Mouse (Mus musculus) embryonic facial prominence, embryonic 15.5 days (tissue): Measurements from ENCODE around the gene Slc6a21. TPM values are rescaled to one million over a fixed set of nuclear protein-coding genes. Genes with fewer than 3 reads are reported as not detected.

Experiments
- ATAC-seq: fragments of 200-750 bp; cut with Nextera tagmentation; 2 replicates; pipeline ENCODE4 v1.8.0; 2017; ENCODE audit warnings: low read depth, moderate TSS enrichment; ENCODE audit not compliant: insufficient number of reproducible peaks, low FRiP score, low TSS enrichment
- H3K27ac ChIP-seq: fragments of 300-500 bp; sonication (generic); replicated peaks from 2 replicates; pipeline ENCODE4 v1.5.1; 2015; ENCODE audit warnings: mild to moderate bottlenecking, inconsistent platforms
- H3K27me3 ChIP-seq: fragments of 300-500 bp; sonication (generic); 2 replicates; pipeline ENCODE4 v1.6.1; 2015; ENCODE audit warnings: inconsistent platforms
- H3K36me3 ChIP-seq: fragments of 300-500 bp; sonication (generic); 2 replicates; pipeline ENCODE4 v1.6.1; 2015; ENCODE audit warnings: mild to moderate bottlenecking, inconsistent platforms
- H3K4me1 ChIP-seq: fragments of 300-500 bp; sonication (generic); 2 replicates; pipeline ENCODE4 v1.6.1; 2015; ENCODE audit warnings: inconsistent platforms
- H3K4me2 ChIP-seq: fragments of 300-500 bp; sonication (generic); replicated peaks from 2 replicates; pipeline ENCODE4 v1.6.1; 2015; ENCODE audit warnings: mild to moderate bottlenecking, inconsistent platforms
- H3K4me3 ChIP-seq: fragments of 300-500 bp; sonication (generic); replicated peaks from 2 replicates; pipeline ENCODE4 v1.5.1; 2015; ENCODE audit warnings: mild to moderate bottlenecking, inconsistent platforms
- H3K9ac ChIP-seq: fragments of 300-500 bp; sonication (generic); 2 replicates; pipeline ENCODE4 v1.6.1; 2015; ENCODE audit warnings: inconsistent platforms
- H3K9me3 ChIP-seq: fragments of 300-500 bp; sonication (generic); replicated peaks from 2 replicates; pipeline ENCODE4 v1.6.1; 2016; ENCODE audit warnings: inconsistent platforms
- WGBS: fragments of 180-500 bp; shearing (Covaris S2); methylation state at CpG from one replicate; pipeline ENCODE4 v1.1.7; 2015; 5-methylcytosine and 5-hydroxymethylcytosine counted together
- polyA plus RNA-seq: library from polyadenylated mRNA; unstranded; fragments of >200 nt; fragmentation: Nextera tagmentation; extraction: Ambion mirVana; gene quantifications from 2 replicates; pipeline ENCODE4 v1.2.1, GENCODE M21; 2015

Gene Slc6a21
- polyA plus RNA-seq, 1 experiment from 2014 or later = not detected

- Histone ChIP-seq H3K9me3 (no peaks in the 10 kb centered on the region), H3K4me3 (peak overlapping the region; percentile 53), H3K27me3 (no peaks in the 10 kb centered on the region), H3K4me2 (peak overlapping the region; percentile 89), H3K27ac (peak overlapping the region; percentile 69), H3K9ac (no peak overlapping the region), H3K36me3 (no peaks in the 10 kb centered on the region), H3K4me1 (peaks cover 58% of the 10 kb centered on the region)
- ATAC-seq = 0 out of 2 replicates have a peak, but pooled peaks have one; percentile 15
- WGBS = 4% methylated on average over 14 of the region's 14 CpGs
These were observed 61.0 kb downstream of the Slc6a21 start for GRCm38 (mm10) chr7:45338161-45338911.

Other genes with a start within 250 kb of the Slc6a21 start
- 11.9 and 12.1 TPM in 2 replicates for gene Prr12, start 224.6 kb upstream of the Slc6a21 start, polyA plus RNA-seq
- 68.5 and 73.6 TPM in 2 replicates for gene Nosip, start 215.1 kb upstream of the Slc6a21 start, polyA plus RNA-seq
- 26.0 and 26.9 TPM in 2 replicates for gene Prrg2, start 214.8 kb upstream of the Slc6a21 start, polyA plus RNA-seq
- 520 and 531 TPM in 2 replicates for gene Rcn3, start 185.3 kb upstream of the Slc6a21 start, polyA plus RNA-seq
- 126 and 135 TPM in 2 replicates for gene Fcgrt, start 173.7 kb upstream of the Slc6a21 start, polyA plus RNA-seq
- gene Rps11, start 153.1 kb upstream of the Slc6a21 start, polyA plus RNA-seq = 1,509 and 1,523 TPM in 2 replicates
- gene Rpl13a, start 148.8 kb upstream of the Slc6a21 start, polyA plus RNA-seq = 1,369 and 1,440 TPM in 2 replicates
- 0.12 and 0.37 TPM in 2 replicates for gene Gm45713, start 141.3 kb upstream of the Slc6a21 start, polyA plus RNA-seq
- gene Flt3l, start 141.1 kb upstream of the Slc6a21 start, polyA plus RNA-seq = 2.6 and 3.4 TPM in 2 replicates
- gene Pih1d1, start 123.2 kb upstream of the Slc6a21 start, polyA plus RNA-seq = 81.2 and 87.5 TPM in 2 replicates
- gene Aldh16a1, start 122.9 kb upstream of the Slc6a21 start, polyA plus RNA-seq = 43.7 and 47.1 TPM in 2 replicates
- 0.33 and 0.39 TPM in 2 replicates for gene Slc17a7, start 113.6 kb upstream of the Slc6a21 start, polyA plus RNA-seq
- 5.5 and 13.4 TPM in 2 replicates for gene Gfy, start 97.9 kb upstream of the Slc6a21 start, polyA plus RNA-seq
- not detected in 2 replicates for gene Pth2, start 96.5 kb upstream of the Slc6a21 start, polyA plus RNA-seq
- gene Ccdc155, start 72.6 kb upstream of the Slc6a21 start, polyA plus RNA-seq = 1.00 and 1.1 TPM in 2 replicates
- gene Dkkl1, start 65.4 kb upstream of the Slc6a21 start, polyA plus RNA-seq = 30.7 and 38.5 TPM in 2 replicates
- gene Tead2, start 61.8 kb upstream of the Slc6a21 start, polyA plus RNA-seq = 141 and 148 TPM in 2 replicates
- 4.8 and 4.9 TPM in 2 replicates for gene Cd37, start 38.4 kb upstream of the Slc6a21 start, polyA plus RNA-seq
- gene Slc6a16, start 36.4 kb upstream of the Slc6a21 start, polyA plus RNA-seq = 0.13 and 0.27 TPM in 2 replicates
- gene Trpm4, start 56.3 kb downstream of the Slc6a21 start, polyA plus RNA-seq = 21.9 and 23.9 TPM in 2 replicates
- 8.7 and 10.6 TPM in 2 replicates for gene Hrc, start 57.8 kb downstream of the Slc6a21 start, polyA plus RNA-seq
- gene Ppfia3, start 89.5 kb downstream of the Slc6a21 start, polyA plus RNA-seq = 8.5 and 10.1 TPM in 2 replicates
- 3.8 and 4.0 TPM in 2 replicates for gene Lin7b, start 93.1 kb downstream of the Slc6a21 start, polyA plus RNA-seq
- 212 and 214 TPM in 2 replicates for gene Snrnp70, start 118.2 kb downstream of the Slc6a21 start, polyA plus RNA-seq
- 0.22 and 0.36 TPM in 2 replicates for gene Kcna7, start 128.1 kb downstream of the Slc6a21 start, polyA plus RNA-seq
- gene Ntf5, start 136.2 kb downstream of the Slc6a21 start, polyA plus RNA-seq = 3.7 and 4.9 TPM in 2 replicates
- gene Lhb, start 143.3 kb downstream of the Slc6a21 start, polyA plus RNA-seq = 2.0 and 4.8 TPM in 2 replicates
- 40.6 and 42.0 TPM in 2 replicates for gene Gys1, start 157.3 kb downstream of the Slc6a21 start, polyA plus RNA-seq
- gene Ruvbl2, start 160.6 kb downstream of the Slc6a21 start, polyA plus RNA-seq = 146 and 159 TPM in 2 replicates
- gene Ftl1, start 182.4 kb downstream of the Slc6a21 start, polyA plus RNA-seq = 4,629 and 4,755 TPM in 2 replicates
- gene Bax, start 189.4 kb downstream of the Slc6a21 start, polyA plus RNA-seq = 156 and 158 TPM in 2 replicates
- 1.1 and 1.8 TPM in 2 replicates for gene Tulp2, start 204.4 kb downstream of the Slc6a21 start, polyA plus RNA-seq
- gene Gm45808, start 209.3 kb downstream of the Slc6a21 start, polyA plus RNA-seq = not detected in 2 replicates
- gene Dhdh, start 211.3 kb downstream of the Slc6a21 start, polyA plus RNA-seq = 4.4 and 5.1 TPM in 2 replicates
- gene Nucb1, start 232.9 kb downstream of the Slc6a21 start, polyA plus RNA-seq = 258 and 262 TPM in 2 replicates
- gene Ppp1r15a, start 248.8 kb downstream of the Slc6a21 start, polyA plus RNA-seq = 27.5 and 29.6 TPM in 2 replicates
- gene Plekha4, start 248.8 kb downstream of the Slc6a21 start, polyA plus RNA-seq = 7.5 and 7.6 TPM in 2 replicates